Mouse (Mus musculus) cerebellum, adult 2 months (tissue): ENCODE measurements at regions not wholly inside any gene's neighbourhood (a gene's known extent, or its start where the extent isn't known, plus 50 kb on each side); places are given as distances from the start of the nearest gene placed in this dataset.
A peak's percentile ranks its signal among the peaks of the same experiment; 100 is the strongest.
"Not testable (repeated sequence)": the region's sequence is repeated elsewhere in the genome, so short reads cannot be mapped to it uniquely, and the experiment has no call there.

Source experiments
- DNase-seq, 2 experiments: peaks; one replicate each; pipeline ENCODE4 v3.0.0; 2021
- H3K27ac ChIP-seq: fragments of 200-500 bp; 2 replicates; pipeline ENCODE4 v1.5.1; 2012; ENCODE audit warnings: low read length, control low read depth, inconsistent platforms; ENCODE audit not compliant: insufficient read depth
- H3K27me3 ChIP-seq: fragments of 200-500 bp; 2 replicates; pipeline ENCODE4 v1.6.1; 2012; ENCODE audit warnings: inconsistent platforms, mild to moderate bottlenecking, low read length, moderate library complexity; ENCODE audit not compliant: control insufficient read depth, insufficient read depth
- H3K4me1 ChIP-seq: fragments of 200-500 bp; 2 replicates; pipeline ENCODE4 v1.6.1; 2011; ENCODE audit warnings: low read length; ENCODE audit not compliant: control insufficient read depth, insufficient read depth
- H3K4me3 ChIP-seq: fragments of 200-500 bp; replicated peaks from 2 replicates; pipeline ENCODE3; 2011; ENCODE audit warnings: mild to moderate bottlenecking, low read depth, low read length, control low read depth; ENCODE audit not compliant: insufficient read depth
- CTCF ChIP-seq: fragments of 200-500 bp; IDR thresholded peaks from 2 replicates; pipeline ENCODE4 v1.5.1; 2011; ENCODE audit warnings: low read depth, mild to moderate bottlenecking, control low read depth, low read length, moderate library complexity, borderline replicate concordance; ENCODE audit not compliant: insufficient read depth
- POLR2A ChIP-seq: fragments of 200-500 bp; IDR thresholded peaks from 2 replicates; pipeline ENCODE4 v1.6.1; 2011; ENCODE audit warnings: low read length, control low read depth, borderline replicate concordance; ENCODE audit not compliant: insufficient read depth
- WGBS: fragments of 180-500 bp; shearing (Covaris S2); methylation state at CpG from one replicate; pipeline ENCODE4 v1.1.7; 2018; 5-methylcytosine and 5-hydroxymethylcytosine counted together

GRCm38 (mm10) chr10:23733679-23734078, 53.4 kb downstream of the Rps12 start:
- Histone ChIP-seq H3K27ac (no peak overlapping the region), H3K27me3 (no peaks in the 10 kb centered on the region), H3K4me1 (no peaks in the 10 kb centered on the region), H3K4me3 (no peak overlapping the region)
- no peak for DNase-seq
- WGBS: 64% methylated on average over 2 of the region's 2 CpGs
- TF ChIP-seq POLR2A: no peak
- no peak for TF ChIP-seq CTCF

- H3K4me3 ChIP-seq, DNase-seq, H3K27ac ChIP-seq, H3K4me1 ChIP-seq, H3K27me3 ChIP-seq: not testable (repeated sequence)
- 83% methylated on average over 28 of the region's 28 CpGs for WGBS
These were observed 60.9 kb downstream of the Rps12 start for GRCm38 (mm10) chr10:23725960-23726714.

GRCm38 (mm10) chr10:23718124-23718523, 69.0 kb downstream of the Rps12 start:
- no peaks in the 10 kb centered on the region for H3K4me1 ChIP-seq
- H3K27me3 ChIP-seq: no peaks in the 10 kb centered on the region
- TF ChIP-seq CTCF: no peak
- TF ChIP-seq POLR2A: no peak
- H3K27ac ChIP-seq: no peak overlapping the region
- no peak for DNase-seq
- H3K4me3 ChIP-seq: no peak overlapping the region
- 36% methylated on average over 7 of the region's 7 CpGs for WGBS

- no peak for DNase-seq
- 88% methylated on average over 10 of the region's 10 CpGs for WGBS
- TF ChIP-seq CTCF (no peak), POLR2A (no peak)
- Histone ChIP-seq H3K27me3 (no peaks in the 10 kb centered on the region), H3K27ac (no peak overlapping the region), H3K4me1 (no peaks in the 10 kb centered on the region), H3K4me3 (no peak overlapping the region)
These were observed 71.6 kb downstream of the Rps12 start for GRCm38 (mm10) chr10:23715511-23715910.

GRCm38 (mm10) chr10:23715101-23715500, 72.0 kb downstream of the Rps12 start:
- no peak overlapping the region for H3K4me3 ChIP-seq
- H3K4me1 ChIP-seq: no peaks in the 10 kb centered on the region
- H3K27me3 ChIP-seq: no peaks in the 10 kb centered on the region
- TF ChIP-seq POLR2A (no peak), CTCF (peak; percentile 13; the same call in 1 of the 2 replicates)
- no peak for DNase-seq
- no peak overlapping the region for H3K27ac ChIP-seq
- WGBS: 94% methylated on average over 7 of the region's 7 CpGs

GRCm38 (mm10) chr10:23712691-23713378, 74.2 kb downstream of the Rps12 start:
- no peak overlapping the region for H3K4me3 ChIP-seq
- H3K4me1 ChIP-seq: no peaks in the 10 kb centered on the region
- H3K27ac ChIP-seq: no peak overlapping the region
- 35% methylated on average over 5 of the region's 5 CpGs for whole genome bisulfite sequencing
- H3K27me3 ChIP-seq: no peaks in the 10 kb centered on the region
- TF ChIP-seq POLR2A (no peak), CTCF (no peak)
- no peak for DNase-seq

GRCm38 (mm10) chr10:23711416-23712171, 75.5 kb downstream of the Rps12 start:
- no peak overlapping the region for H3K27ac ChIP-seq
- no peak for DNase-seq
- TF ChIP-seq CTCF (no peak), POLR2A (no peak)
- no peaks in the 10 kb centered on the region for H3K27me3 ChIP-seq
- no peak overlapping the region for H3K4me3 ChIP-seq
- no peaks in the 10 kb centered on the region for H3K4me1 ChIP-seq
- WGBS: 28% methylated on average over 6 of the region's 6 CpGs

GRCm38 (mm10) chr10:23710999-23711398, 76.1 kb downstream of the Rps12 start:
- Histone ChIP-seq H3K27me3 (no peaks in the 10 kb centered on the region), H3K27ac (no peak overlapping the region), H3K4me1 (no peaks in the 10 kb centered on the region), H3K4me3 (no peak overlapping the region)
- TF ChIP-seq CTCF (no peak), POLR2A (no peak)
- WGBS: 75% methylated on average over 6 of the region's 6 CpGs
- DNase-seq: no peak
